Mouse (Mus musculus) central nervous system, embryonic 14 days (tissue): Measurements from ENCODE around the gene Espn. TPM values are rescaled to one million over a fixed set of nuclear protein-coding genes. Genes with fewer than 3 reads are reported as not detected.

Experiments
- polyA plus RNA-seq: library from polyadenylated mRNA; depleted of rRNA; stranded (reverse); fragments of >200 nt; gene quantifications from 2 replicates; pipeline ENCODE4 v1.2.3, GENCODE M21; 2012; rRNA removed

The Espn gene
- 0.28 and 1.1 TPM in 2 replicates for polyA plus RNA-seq

DNA sequence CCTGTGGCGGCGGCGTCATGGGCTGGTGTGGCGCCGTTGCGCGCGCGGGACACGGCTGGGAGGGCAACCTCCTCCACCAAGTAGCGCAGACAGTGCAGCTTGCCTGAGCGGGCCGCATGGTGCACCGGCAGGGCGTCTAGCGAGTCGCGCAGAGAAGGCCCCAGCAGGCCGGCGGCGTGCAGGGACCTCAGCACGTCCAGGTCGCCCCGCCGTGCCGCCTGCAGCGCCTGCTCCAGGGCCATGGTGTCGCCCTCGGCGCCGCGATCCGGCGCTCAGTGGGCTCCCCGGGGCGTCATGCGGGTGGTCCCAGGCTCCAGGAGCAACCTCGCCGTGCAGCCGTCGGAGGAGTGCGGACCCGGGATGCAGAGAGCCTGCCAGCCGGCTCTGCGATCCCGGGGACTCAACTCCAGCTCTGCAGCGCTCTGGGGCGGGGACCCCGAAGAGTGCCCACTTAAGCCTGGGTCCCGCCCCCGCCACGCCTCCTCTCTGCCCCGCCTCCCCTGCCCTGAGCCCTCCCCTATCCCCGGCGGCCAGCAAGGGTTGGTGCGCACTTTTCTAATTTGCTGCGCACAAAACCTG lies at the start of gene Espn:
Espn (minus strand) TSS at position 406 of the 579 bp plus-strand sequence.

DNA sequence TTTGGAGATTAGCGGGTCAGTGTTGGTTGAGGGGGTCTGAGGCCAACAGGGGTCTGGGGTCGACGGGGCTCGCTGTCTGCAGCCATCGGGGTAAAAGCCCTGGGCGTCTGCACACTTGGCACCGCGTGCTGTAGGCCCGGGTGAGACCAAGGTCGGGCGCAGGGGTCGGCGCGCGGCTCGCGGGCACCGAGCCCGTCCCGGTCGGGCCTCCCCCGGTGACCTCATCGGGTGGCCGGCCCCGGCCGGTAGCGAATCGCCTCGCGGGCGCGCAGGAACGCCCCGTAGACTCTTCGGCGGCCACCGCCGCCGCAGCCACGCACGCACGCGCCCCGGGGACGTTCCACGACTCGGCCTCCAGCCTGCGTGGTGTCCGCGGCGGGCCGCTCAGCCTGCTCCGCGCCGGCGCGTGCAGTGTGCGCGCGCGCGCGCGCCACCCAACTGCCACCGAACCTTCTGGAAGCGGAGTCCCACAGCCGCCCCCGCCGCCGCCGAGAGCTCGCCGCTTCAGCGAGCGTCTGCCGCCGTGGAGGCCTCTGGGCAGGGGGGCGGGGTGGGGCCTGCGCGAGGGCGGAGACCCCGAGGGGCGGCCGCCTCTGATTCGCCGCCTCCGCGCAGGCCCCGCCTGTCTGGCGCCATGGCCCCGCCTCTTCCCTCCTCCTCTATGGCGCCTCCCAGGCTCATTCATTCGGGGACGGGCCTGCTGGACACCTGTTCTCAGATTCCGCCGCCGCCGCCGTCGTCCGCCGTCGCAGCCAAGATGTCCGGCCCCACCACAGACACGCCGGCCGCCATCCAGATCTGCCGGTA lies 25.6 kb upstream of the Espn start, which contains the start of gene Acot7:
Acot7 (plus strand) TSS at position 598 of the 807 bp plus-strand sequence.

DNA sequence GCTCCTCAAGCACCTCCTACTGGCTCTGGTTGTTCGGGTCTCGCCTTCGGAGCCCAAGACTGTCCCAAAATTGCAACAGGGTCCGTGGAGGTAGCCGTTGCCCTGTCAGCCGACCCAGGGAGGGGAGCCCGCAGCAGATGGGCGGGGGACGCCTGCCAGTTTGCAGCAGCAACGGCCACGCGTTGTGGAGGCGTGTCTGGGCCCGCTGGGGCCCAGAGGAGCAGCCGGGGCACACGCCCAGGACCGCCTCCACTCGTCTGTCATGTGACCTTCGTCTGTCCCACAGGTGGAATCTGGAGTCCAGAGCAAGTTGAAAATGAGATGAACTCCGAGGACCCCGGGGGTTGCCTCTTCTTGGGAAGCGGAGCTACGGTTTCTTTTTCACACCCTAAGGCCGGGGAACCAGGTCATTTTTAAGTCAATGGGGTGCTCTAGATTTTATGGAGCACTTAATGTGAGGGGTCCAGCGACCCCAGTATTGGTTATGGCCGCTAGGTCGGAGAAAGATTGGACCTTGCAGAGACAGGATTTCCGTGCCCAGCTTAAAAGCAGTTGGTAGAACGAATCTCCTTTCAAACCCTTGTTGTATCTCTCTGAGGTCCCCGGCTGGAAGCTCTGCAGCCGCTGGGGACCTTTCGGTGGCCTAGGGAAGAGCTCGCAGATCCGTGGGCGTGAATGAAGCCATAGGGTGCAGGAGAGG lies 6.6 kb upstream of the Espn start, which contains the start of gene Hes2:
Hes2 (plus strand) TSS at position 283 of the 700 bp plus-strand sequence.

DNA sequence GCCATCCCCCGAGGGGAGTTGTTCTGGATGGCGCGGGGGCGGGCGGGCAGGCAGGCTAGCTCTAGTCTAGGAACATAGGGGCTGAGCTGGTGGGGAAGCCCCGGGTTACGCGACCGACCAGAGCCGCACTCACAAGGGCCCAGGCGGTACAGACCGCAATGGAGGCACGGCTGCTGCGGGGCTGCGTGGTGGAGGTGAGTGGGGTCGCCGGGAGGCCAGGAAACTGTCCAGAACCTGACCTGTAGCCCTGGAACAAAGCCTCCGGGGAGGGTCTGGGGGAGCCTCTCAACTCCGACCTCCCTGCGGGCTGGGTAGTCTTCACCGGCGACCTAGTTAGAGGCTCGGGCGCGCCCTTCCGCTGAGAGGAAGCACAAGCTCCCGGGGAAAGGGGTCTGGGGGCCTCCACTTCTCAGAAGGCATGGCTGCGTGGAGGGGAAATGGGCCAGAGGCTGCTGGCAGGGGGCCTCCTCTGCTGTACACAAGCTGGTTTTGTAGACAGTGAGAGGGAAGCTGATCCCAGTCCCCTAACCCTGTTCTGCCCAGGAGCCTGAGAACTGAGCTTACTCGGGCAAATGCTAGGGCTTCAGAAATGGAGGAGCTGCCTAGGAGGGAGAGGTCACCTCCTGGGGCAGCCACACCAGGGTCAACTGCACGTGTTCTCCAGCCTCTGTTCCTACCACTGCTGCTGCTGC lies 36.1 kb downstream of the Espn start, which contains the start of gene Tnfrsf25:
Tnfrsf25 (plus strand) TSS at position 14 of the 692 bp plus-strand sequence.

DNA sequence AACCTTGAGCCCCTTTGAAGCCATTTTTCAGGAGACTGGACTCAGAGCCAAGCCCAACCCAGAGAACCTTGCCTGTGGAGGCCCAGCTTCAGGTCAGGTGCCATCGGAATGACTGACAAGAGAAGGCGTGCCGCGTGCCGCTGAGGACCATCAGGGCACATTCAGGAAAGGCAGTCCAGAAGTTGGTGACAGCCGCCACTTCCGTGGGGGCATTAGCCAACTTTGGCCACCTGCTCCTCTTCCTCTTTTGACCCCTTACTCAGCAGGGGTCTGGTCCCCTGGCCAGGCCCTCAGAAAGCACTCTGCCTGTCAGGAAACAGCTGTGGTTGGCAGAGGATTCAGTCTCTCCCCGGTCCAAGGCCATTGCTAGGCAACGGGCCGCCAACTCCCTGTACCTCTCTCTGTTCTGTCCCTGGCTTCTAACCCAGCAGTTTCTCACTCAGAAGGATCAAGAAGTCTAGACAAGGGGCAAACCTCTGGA lies 80.0 kb downstream of the Espn start, which contains the start of gene Plekhg5:
Plekhg5 (plus strand) TSS at position 378 of the 481 bp plus-strand sequence.

Other genes with a start within 250 kb of the Espn start
- gene Dnajc11, start 218.7 kb downstream of the Espn start, polyA plus RNA-seq = 75.0 and 80.4 TPM in 2 replicates
- 43.1 and 43.7 TPM in 2 replicates for gene Thap3, start 163.4 kb downstream of the Espn start, polyA plus RNA-seq
- 17.8 and 20.3 TPM in 2 replicates for gene Phf13, start 156.1 kb downstream of the Espn start, polyA plus RNA-seq
- 3.0 and 6.0 TPM in 2 replicates for gene Klhl21, start 143.6 kb downstream of the Espn start, polyA plus RNA-seq
- 34.9 and 39.6 TPM in 2 replicates for gene Zbtb48, start 124.7 kb downstream of the Espn start, polyA plus RNA-seq
- 0.41 TPM in 2 replicates for gene Tas1r1, start 113.8 kb downstream of the Espn start, polyA plus RNA-seq
- 24.9 and 27.4 TPM in 2 replicates for gene Nol9, start 113.0 kb downstream of the Espn start, polyA plus RNA-seq
- 14.2 and 17.7 TPM in 2 replicates for gene Plekhg5, start 79.9 kb downstream of the Espn start, polyA plus RNA-seq
- 4.1 and 4.5 TPM in 2 replicates for gene Tnfrsf25, start 36.4 kb downstream of the Espn start, polyA plus RNA-seq
- gene Hes2, start 6.5 kb upstream of the Espn start, polyA plus RNA-seq = not detected in 2 replicates
- 184 and 213 TPM in 2 replicates for gene Acot7, start 25.8 kb upstream of the Espn start, polyA plus RNA-seq
- 24.8 and 36.0 TPM in 2 replicates for gene Gpr153, start 121.9 kb upstream of the Espn start, polyA plus RNA-seq
- gene Hes3, start 139.3 kb upstream of the Espn start, polyA plus RNA-seq = 0.55 and 0.64 TPM in 2 replicates
- gene Icmt, start 144.9 kb upstream of the Espn start, polyA plus RNA-seq = 21.1 and 22.5 TPM in 2 replicates
- 9.2 and 9.3 TPM in 2 replicates for gene Rnf207, start 166.6 kb upstream of the Espn start, polyA plus RNA-seq
- 501 and 537 TPM in 2 replicates for gene Rpl22, start 173.4 kb upstream of the Espn start, polyA plus RNA-seq
- gene Chd5, start 186.3 kb upstream of the Espn start, polyA plus RNA-seq = 25.6 and 28.8 TPM in 2 replicates